Comparison of ENCODE assay signal across 11 mouse cellular contexts in the genomic region with DNA sequence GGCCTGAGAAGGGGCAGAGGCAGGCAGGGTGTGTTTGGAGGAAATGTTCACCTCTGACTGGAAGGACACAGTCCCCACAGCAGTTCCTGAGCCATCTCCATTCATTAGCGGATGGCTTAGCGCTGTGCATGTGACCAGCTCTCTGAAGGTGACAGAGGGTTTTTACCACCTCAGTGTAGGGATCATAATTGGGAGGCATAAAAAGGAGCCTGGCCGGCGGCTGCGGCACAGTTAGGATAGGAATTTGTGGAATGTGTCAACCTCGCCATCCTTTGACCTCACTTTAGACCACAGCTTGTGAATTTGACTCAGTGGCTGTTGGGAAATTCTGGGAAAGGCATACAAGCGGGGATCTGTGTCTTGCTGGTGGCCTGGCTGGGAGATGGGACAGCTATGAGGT. TPM values are rescaled to one million over a fixed set of nuclear protein-coding genes. Genes with fewer than 3 reads are reported as not detected.
DNase-seq lines count a peak whose midpoint lies in the region; ATAC-seq and TF ChIP-seq lines count a peak whose summit lies in the region.
"Had no signal": no experiment of that assay in that cellular context is flagged by ENCODE, and none has a peak within 500 bp of the region (broad histone marks: within the 10 kb centered on the region; RNA-seq: fewer than 3 reads in every experiment).

No protein-coding gene starts in this region.

- H3K36me3 ChIP-seq in embryonic facial prominence, embryonic 13.5 days: peaks cover 4% of the 10 kb centered on the region; the same call in 1 of the 2 replicates
- no peaks in the 10 kb centered on the region for H3K36me3 ChIP-seq in liver, embryonic 11.5 days (ENCODE audit: control insufficient read depth, insufficient read depth, low read length)

- H3K9ac ChIP-seq in embryonic facial prominence, embryonic 13.5 days: 0 out of 2 replicates have a peak overlapping the region, but pooled peaks have one; percentile 11
- H3K9ac ChIP-seq in liver, embryonic 11.5 days (ENCODE audit: low read depth, low read length): no peak overlapping the region
- H3K9ac ChIP-seq: liver, embryonic 15.5 days had no signal

- H3K9me3 ChIP-seq in embryonic facial prominence, embryonic 13.5 days: no peaks in the 10 kb centered on the region
- H3K9me3 ChIP-seq in liver, embryonic 11.5 days (ENCODE audit: control insufficient read depth, low read length): no peaks in the 10 kb centered on the region
- H3K9me3 ChIP-seq: liver, embryonic 15.5 days had no signal

- peak overlapping the region; percentile 63 for H3K27ac ChIP-seq in layer of hippocampus, adult 2 months
- peak overlapping the region; percentile 22; the same call in 1 of the 2 replicates for H3K27ac ChIP-seq in embryonic facial prominence, embryonic 13.5 days
- peak overlapping the region; percentile 29; the same call in 1 of the 2 replicates for H3K27ac ChIP-seq in liver, embryonic 11.5 days (ENCODE audit: low read depth, low read length)

- peak; percentile 62 for DNase-seq in embryo, embryonic 10 days (ENCODE audit: low spot score)
- DNase-seq in embryo, embryonic 11 days: no peak
- DNase-seq in layer of hippocampus, adult 2 months (ENCODE audit: low spot score in 2 of 2): no peak
- no peak for DNase-seq in layer of hippocampus, postnatal 14 days (ENCODE audit: low spot score in 2 of 2)
- no peak for DNase-seq in liver, embryonic 11.5 days (ENCODE audit: low spot score)
- DNase-seq in spleen, adult 12 weeks (ENCODE audit: low spot score): no peak
- DNase-seq in cerebellum, adult 18-20 months: no peak
- DNase-seq: cerebellum, adult 2 months had no signal

- TF ChIP-seq CTCF in layer of hippocampus, adult 2 months (conservative IDR thresholded peaks at IDR 0.05): no peak

- H3K4me2 ChIP-seq in embryonic facial prominence, embryonic 13.5 days: no peak overlapping the region
- H3K4me2 ChIP-seq in liver, embryonic 11.5 days: no peak overlapping the region
- H3K4me2 ChIP-seq: liver, embryonic 15.5 days had no signal

- peaks cover 27% of the 10 kb centered on the region for H3K4me1 ChIP-seq in embryonic facial prominence, embryonic 13.5 days
- H3K4me1 ChIP-seq in liver, embryonic 11.5 days (replicated peaks; ENCODE audit: control insufficient read depth, insufficient read depth, low read length): peaks cover 35% of the 10 kb centered on the region

- H3K27me3 ChIP-seq in embryonic facial prominence, embryonic 13.5 days: no peaks in the 10 kb centered on the region
- no peaks in the 10 kb centered on the region for H3K27me3 ChIP-seq in liver, embryonic 11.5 days (replicated peaks; ENCODE audit: control insufficient read depth, insufficient read depth, low read length)
- H3K27me3 ChIP-seq: liver, embryonic 15.5 days had no signal

- H3K4me3 ChIP-seq in layer of hippocampus, adult 2 months: no peak overlapping the region
- H3K4me3 ChIP-seq in embryonic facial prominence, embryonic 13.5 days: no peak overlapping the region
- H3K4me3 ChIP-seq in liver, embryonic 11.5 days (ENCODE audit: low read depth, low read length): no peak overlapping the region
- H3K4me3 ChIP-seq: liver, embryonic 15.5 days had no signal

- no peak for ATAC-seq in embryonic facial prominence, embryonic 13.5 days (ENCODE audit: insufficient number of reproducible peaks, insufficient read depth, low FRiP score, low TSS enrichment, low read depth)
- no peak for ATAC-seq in liver, embryonic 11.5 days (replicated peaks; ENCODE audit: low FRiP score)
- ATAC-seq: forebrain, embryonic 16.5 days had no signal

- 38% methylated on average over 7 of the region's 7 CpGs for WGBS in embryonic facial prominence, embryonic 13.5 days
- WGBS in liver, embryonic 11.5 days: 50% methylated on average over 7 of the region's 7 CpGs

RNA-seq across cellular contexts. Expression of a gene that starts 7.4 kb away (rescaled TPM):
- total RNA-seq in layer of hippocampus, adult 2 months (2021): 10 to 100 TPM; 16.4 to 19.7 TPM
- 10 to 100 TPM; 27.0 to 28.8 TPM for total RNA-seq in layer of hippocampus, postnatal 14 days (2021)
- 49.1 and 50.2 TPM in 2 replicates for polyA plus RNA-seq in embryonic facial prominence, embryonic 13.5 days (2015; fragmentation: Nextera tagmentation; extraction: Ambion mirVana)
- polyA plus RNA-seq in liver, embryonic 11.5 days (2014; fragmentation: Nextera tagmentation; extraction: Ambion mirVana): 39.2 and 40.1 TPM in 2 replicates

RNA-seq across cellular contexts. Expression of a gene that starts 32.2 kb away (rescaled TPM):
- 100 to 1,000 TPM; 120 to 123 TPM for total RNA-seq in layer of hippocampus, adult 2 months (2021)
- total RNA-seq in layer of hippocampus, postnatal 14 days (2021): 100 to 1,000 TPM; 124 to 125 TPM
- polyA plus RNA-seq in embryonic facial prominence, embryonic 13.5 days (2015; fragmentation: Nextera tagmentation; extraction: Ambion mirVana): 20.7 and 27.3 TPM in 2 replicates
- 6.7 and 8.3 TPM in 2 replicates for polyA plus RNA-seq in liver, embryonic 11.5 days (2014; fragmentation: Nextera tagmentation; extraction: Ambion mirVana)

RNA-seq across cellular contexts. Expression of a gene that starts 50.2 kb away (rescaled TPM):
- total RNA-seq in layer of hippocampus, adult 2 months (2021): 10 to 100 TPM; 10.7 to 14.6 TPM
- 10 to 100 TPM; 11.6 to 13.0 TPM for total RNA-seq in layer of hippocampus, postnatal 14 days (2021)
- polyA plus RNA-seq in embryonic facial prominence, embryonic 13.5 days (2015; fragmentation: Nextera tagmentation; extraction: Ambion mirVana): 29.7 and 34.1 TPM in 2 replicates
- 46.2 and 47.1 TPM in 2 replicates for polyA plus RNA-seq in liver, embryonic 11.5 days (2014; fragmentation: Nextera tagmentation; extraction: Ambion mirVana)

RNA-seq across cellular contexts. Expression of a gene that starts 54.3 kb away (rescaled TPM):
- total RNA-seq in layer of hippocampus, adult 2 months (2021): 100 to 1,000 TPM; 117 to 124 TPM
- 100 to 1,000 TPM in 1 of 2 experiments, 10 to 100 TPM in 1; 99.0 to 106 TPM for total RNA-seq in layer of hippocampus, postnatal 14 days (2021)
- polyA plus RNA-seq in embryonic facial prominence, embryonic 13.5 days (2015; fragmentation: Nextera tagmentation; extraction: Ambion mirVana): 29.9 and 35.1 TPM in 2 replicates
- polyA plus RNA-seq in liver, embryonic 11.5 days (2014; fragmentation: Nextera tagmentation; extraction: Ambion mirVana): 9.6 and 10.6 TPM in 2 replicates

RNA-seq across cellular contexts. Expression of a gene that starts 59.1 kb away (rescaled TPM):
- total RNA-seq in layer of hippocampus, adult 2 months (2021): 100 to 1,000 TPM; 115 to 121 TPM
- 10 to 100 TPM; 88.8 to 91.1 TPM for total RNA-seq in layer of hippocampus, postnatal 14 days (2021)
- 102 and 114 TPM in 2 replicates for polyA plus RNA-seq in embryonic facial prominence, embryonic 13.5 days (2015; fragmentation: Nextera tagmentation; extraction: Ambion mirVana)
- polyA plus RNA-seq in liver, embryonic 11.5 days (2014; fragmentation: Nextera tagmentation; extraction: Ambion mirVana): 83.4 and 84.5 TPM in 2 replicates
